Mouse (Mus musculus) lung, postnatal 10 days (tissue): ENCODE measurements at regions not wholly inside any gene's neighbourhood (a gene's known extent, or its start where the extent isn't known, plus 50 kb on each side); places are given as distances from the start of the nearest gene placed in this dataset.
A peak's percentile ranks its signal among the peaks of the same experiment; 100 is the strongest.

Experiments
- DNase-seq: peaks from one replicate; pipeline ENCODE4 v3.0.0; 2021

- DNase-seq, result no peak
Observed at GRCm38 (mm10) chr6:17157270-17157669, 92.3 kb downstream of the Tes start.

- peak; percentile 90 for DNase-seq
Observed at GRCm38 (mm10) chr6:17169971-17170781, 105.2 kb downstream of the Tes start.

- DNase-seq, result no peak
Observed at GRCm38 (mm10) chr6:17170782-17171272, 105.9 kb downstream of the Tes start.

- DNase-seq, result peak; percentile 83
Observed at GRCm38 (mm10) chr6:17171273-17172011, 106.5 kb downstream of the Tes start.

- no peak for DNase-seq
Observed at GRCm38 (mm10) chr6:17172050-17172449, 107.1 kb downstream of the Tes start.

GRCm38 (mm10) chr6:17177153-17177552 is 103.8 kb upstream of the Cav2 start:
- DNase-seq, result peak; percentile 71

- no peak for DNase-seq
Observed at GRCm38 (mm10) chr6:17179476-17179875, 101.5 kb upstream of the Cav2 start.

- DNase-seq, result no peak
Observed at GRCm38 (mm10) chr6:17186604-17187003, 94.4 kb upstream of the Cav2 start.

- peak; percentile 16 for DNase-seq
Observed at GRCm38 (mm10) chr6:17187106-17187505, 93.9 kb upstream of the Cav2 start.

- DNase-seq, result no peak
Observed at GRCm38 (mm10) chr6:17195538-17195937, 85.4 kb upstream of the Cav2 start.

GRCm38 (mm10) chr6:17197728-17198397 is 83.1 kb upstream of the Cav2 start:
- DNase-seq, result peak; percentile 80

GRCm38 (mm10) chr6:17198876-17199275 is 82.1 kb upstream of the Cav2 start:
- no peak for DNase-seq

GRCm38 (mm10) chr6:17201916-17202636 is 78.9 kb upstream of the Cav2 start:
- no peak for DNase-seq

- no peak for DNase-seq
Observed at GRCm38 (mm10) chr6:17203302-17203701, 77.7 kb upstream of the Cav2 start.

GRCm38 (mm10) chr6:17203900-17204686 is 76.9 kb upstream of the Cav2 start:
- DNase-seq, result no peak

- no peak for DNase-seq
Observed at GRCm38 (mm10) chr6:17206932-17207331, 74.1 kb upstream of the Cav2 start.

- DNase-seq, result no peak
Observed at GRCm38 (mm10) chr6:17209792-17210191, 71.2 kb upstream of the Cav2 start.

GRCm38 (mm10) chr6:17211346-17211745 is 69.6 kb upstream of the Cav2 start:
- DNase-seq, result peak; percentile 14

GRCm38 (mm10) chr6:17214774-17215173 is 66.2 kb upstream of the Cav2 start:
- no peak for DNase-seq

GRCm38 (mm10) chr6:17216442-17216841 is 64.5 kb upstream of the Cav2 start:
- no peak for DNase-seq

- peak; percentile 24 for DNase-seq
Observed at GRCm38 (mm10) chr6:17223744-17224143, 57.2 kb upstream of the Cav2 start.

GRCm38 (mm10) chr6:17224852-17225251 is 56.1 kb upstream of the Cav2 start:
- DNase-seq, result peak; percentile 74
